Mouse (Mus musculus) heart, postnatal 0 days (tissue): ENCODE results near the gene Id3. TPM values are rescaled to one million over a fixed set of nuclear protein-coding genes. Genes with fewer than 3 reads are reported as not detected.

Source experiments
- ATAC-seq: fragments of 200-750 bp; cut with Nextera tagmentation; 2 replicates; pipeline ENCODE4 v1.8.0; 2017; ENCODE audit warnings: low read depth, moderate number of reproducible peaks, moderate library complexity; ENCODE audit not compliant: insufficient read depth
- DNase-seq: peaks from one replicate; pipeline ENCODE4 v3.0.0-alpha.2; 2016; ENCODE audit warnings: low spot score
- H3K27ac ChIP-seq: fragments of 300-500 bp; sonication (generic); 2 replicates; pipeline ENCODE4 v1.5.1; 2014; ENCODE audit warnings: low read depth, mild to moderate bottlenecking
- H3K27me3 ChIP-seq: fragments of 300-500 bp; sonication (generic); 2 replicates; pipeline ENCODE4 v1.6.1; 2014; ENCODE audit warnings: low read length, mixed read lengths; ENCODE audit not compliant: control insufficient read depth, insufficient read depth
- H3K36me3 ChIP-seq: fragments of 300-500 bp; sonication (generic); replicated peaks from 2 replicates; pipeline ENCODE4 v1.6.1; 2014; ENCODE audit warnings: low read length, mixed read lengths; ENCODE audit not compliant: control insufficient read depth, insufficient read depth
- H3K4me1 ChIP-seq: fragments of 300-500 bp; sonication (generic); 2 replicates; pipeline ENCODE4 v1.6.1; 2014; ENCODE audit warnings: antibody characterized with exemption; ENCODE audit not compliant: control insufficient read depth, insufficient read depth
- H3K4me2 ChIP-seq: fragments of 300-500 bp; sonication (generic); 2 replicates; pipeline ENCODE4 v1.6.1; 2014; ENCODE audit warnings: low read depth, mild to moderate bottlenecking, low read length, moderate library complexity
- H3K4me3 ChIP-seq: fragments of 300-500 bp; sonication (generic); 2 replicates; pipeline ENCODE4 v1.5.1; 2014; ENCODE audit warnings: low read depth, low read length
- H3K9ac ChIP-seq: fragments of 300-500 bp; sonication (generic); replicated peaks from 2 replicates; pipeline ENCODE4 v1.6.1; 2014; ENCODE audit warnings: low read depth, low read length, mixed read lengths
- H3K9me3 ChIP-seq: fragments of 300-500 bp; sonication (generic); replicated peaks from 2 replicates; pipeline ENCODE4 v1.6.1; 2016; ENCODE audit warnings: low read length; ENCODE audit not compliant: control insufficient read depth
- CTCF ChIP-seq: IDR thresholded peaks from 2 replicates; pipeline ENCODE4 v1.5.1; 2016; ENCODE audit warnings: antibody characterized with exemption, control low read depth, low read depth
- EP300 ChIP-seq: IDR thresholded peaks from 2 replicates; pipeline ENCODE4 v1.6.1; 2016; ENCODE audit warnings: antibody characterized with exemption, low read depth
- WGBS: fragments of 180-500 bp; shearing (Covaris S2); extraction: QIAGEN DNeasy Blood & Tissue Kit; methylation state at CpG from one replicate; pipeline ENCODE4 v1.1.7; 2014; 5-methylcytosine and 5-hydroxymethylcytosine counted together
- polyA plus RNA-seq: library from polyadenylated mRNA; unstranded; fragments of >200 nt; fragmentation: Nextera tagmentation; extraction: Ambion mirVana; gene quantifications from 2 replicates; pipeline ENCODE4 v1.2.1, GENCODE M21; 2015
- total RNA-seq: library from RNA; depleted of rRNA; stranded (reverse); fragments of >200 nt; gene quantifications from 2 replicates; pipeline ENCODE4 v1.2.3, GENCODE M21; 2014; ENCODE audit warnings: low replicate concordance

Gene Id3
- total and polyA plus RNA-seq, 2 experiments from 2014 or later, result 169 to 259 TPM

DNA sequence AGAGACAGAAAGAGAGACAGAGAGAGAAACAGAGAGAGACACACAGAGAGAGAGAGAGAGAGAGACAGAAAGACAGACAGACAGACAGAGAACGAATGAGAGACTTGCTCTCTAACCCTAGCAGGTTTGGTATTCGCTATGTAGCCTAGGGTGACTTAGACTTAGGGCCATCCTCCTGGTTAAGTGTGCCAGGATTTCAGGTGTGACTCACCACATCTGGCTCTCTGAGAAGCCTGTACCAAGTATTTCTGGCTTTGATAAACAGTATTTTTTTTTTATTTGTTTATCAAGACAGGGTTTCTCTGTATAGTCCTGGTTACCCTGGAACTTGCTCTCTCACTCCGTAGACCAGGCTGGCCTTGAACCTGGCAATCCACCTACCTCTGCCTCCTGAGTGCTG is 24.4 kb downstream of the Id3 start:
- H3K9me3 ChIP-seq, result no peaks in the 10 kb centered on the region
- H3K4me1 ChIP-seq, result no peaks in the 10 kb centered on the region
- H3K4me3 ChIP-seq, result no peak overlapping the region
- TF ChIP-seq EP300 (no peak), CTCF (no peak)
- WGBS, result 71% methylated on average over 3 of the region's 3 CpGs
- H3K27ac ChIP-seq, result no peak overlapping the region
- no peak overlapping the region for H3K9ac ChIP-seq
- DNase-seq (no peak), ATAC-seq (no peak)
- H3K4me2 ChIP-seq, result no peak overlapping the region
- no peaks in the 10 kb centered on the region for H3K27me3 ChIP-seq
- H3K36me3 ChIP-seq, result no peaks in the 10 kb centered on the region

GRCm38 (mm10) chr4:136170401-136170800 is 27.1 kb downstream of the Id3 start:
- no peak overlapping the region for H3K27ac ChIP-seq
- H3K4me3 ChIP-seq, result no peak overlapping the region
- TF ChIP-seq EP300 (no peak), CTCF (no peak)
- DNase-seq (no peak), ATAC-seq (no peak)
- no peak overlapping the region for H3K9ac ChIP-seq
- WGBS, result 79% methylated on average over 4 of the region's 4 CpGs
- no peaks in the 10 kb centered on the region for H3K27me3 ChIP-seq
- H3K4me2 ChIP-seq, result no peak overlapping the region
- peaks cover 5% of the 10 kb centered on the region; the same call in 1 of the 2 replicates for H3K4me1 ChIP-seq
- H3K9me3 ChIP-seq, result no peaks in the 10 kb centered on the region
- H3K36me3 ChIP-seq, result no peaks in the 10 kb centered on the region

- ATAC-seq (no peak), DNase-seq (no peak)
- Histone ChIP-seq H3K4me2 (peak overlapping the region; percentile 100), H3K9ac (peak overlapping the region; percentile 60), H3K27me3 (no peaks in the 10 kb centered on the region), H3K36me3 (no peaks in the 10 kb centered on the region), H3K4me1 (peaks cover 5% of the 10 kb centered on the region; the same call in 1 of the 2 replicates), H3K27ac (no peak overlapping the region), H3K4me3 (peak overlapping the region; percentile 84), H3K9me3 (no peaks in the 10 kb centered on the region)
- TF ChIP-seq CTCF (no peak), EP300 (no peak)
- WGBS, result 25% methylated on average over 12 of the region's 12 CpGs
Measured at GRCm38 (mm10) chr4:136171455-136171854, 28.2 kb downstream of the Id3 start.

GRCm38 (mm10) chr4:136172011-136172541 is 28.8 kb downstream of the Id3 start, which contains the start of gene E2f2:
E2f2 (plus strand) TSS chr4:136172394.
- Histone ChIP-seq H3K27ac (peak within 1 kb of the TSS; percentile 5; the same call in 1 of the 2 replicates), H3K27me3 (no peaks in the 10 kb centered on the region), H3K9me3 (no peaks in the 10 kb centered on the region), H3K4me3 (peak within 1 kb of the TSS; percentile 84), H3K4me2 (peak within 1 kb of the TSS; percentile 100), H3K9ac (peak within 1 kb of the TSS; percentile 60), H3K36me3 (no peaks in the 10 kb centered on the region), H3K4me1 (peaks cover 6% of the 10 kb centered on the region)
- TF ChIP-seq EP300, result no peak
- no peak for TF ChIP-seq CTCF
- DNase-seq, result peak; percentile 80
- WGBS, result under 1% methylated on average over 35 of the region's 35 CpGs
- ATAC-seq, result peak; percentile 62; the same call in 1 of the 2 replicates

DNA sequence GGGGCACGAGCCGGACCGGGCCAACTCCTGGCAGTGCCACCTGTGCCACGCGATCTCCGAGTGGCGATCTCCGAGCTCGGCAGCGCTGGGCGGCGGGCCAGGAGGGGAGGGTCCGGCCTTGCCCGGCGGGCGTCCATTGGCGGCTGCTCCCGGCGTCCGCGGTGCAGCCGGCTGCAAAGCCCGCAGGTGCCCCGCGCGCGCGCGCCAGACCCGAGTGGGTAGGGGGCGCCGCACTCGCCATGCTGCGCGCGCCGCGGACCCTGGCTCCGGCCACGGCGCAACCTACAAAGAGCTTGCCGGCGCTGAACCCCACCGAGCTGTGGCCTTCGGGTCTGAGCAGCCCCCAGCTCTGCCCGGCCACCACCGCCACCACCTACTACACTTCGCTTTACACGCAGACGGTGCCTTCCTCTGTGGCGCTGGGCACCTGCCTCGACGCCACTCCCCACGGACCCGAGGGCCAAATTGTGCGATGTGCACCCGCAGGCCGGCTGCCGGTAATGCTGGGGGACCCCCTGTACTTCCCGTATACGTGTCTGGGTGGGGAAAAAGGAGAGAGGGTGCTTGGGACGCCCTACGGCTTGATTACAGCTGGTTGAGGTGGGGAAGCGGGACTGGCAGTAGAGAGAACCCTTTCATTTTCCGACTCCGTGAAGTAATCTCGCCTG is 29.4 kb downstream of the Id3 start:
- Histone ChIP-seq H3K36me3 (no peaks in the 10 kb centered on the region), H3K4me3 (peak overlapping the region; percentile 84), H3K4me2 (peak overlapping the region; percentile 100), H3K9ac (peak overlapping the region; percentile 60), H3K9me3 (no peaks in the 10 kb centered on the region), H3K4me1 (peaks cover 12% of the 10 kb centered on the region), H3K27me3 (no peaks in the 10 kb centered on the region), H3K27ac (peak overlapping the region; percentile 5; the same call in 1 of the 2 replicates)
- TF ChIP-seq EP300 (no peak), CTCF (no peak)
- ATAC-seq (peak; percentile 54), DNase-seq (no peak)
- under 1% methylated on average over 67 of the region's 67 CpGs for WGBS
